Mouse (Mus musculus) lung, postnatal 14 days (tissue): Measurements from ENCODE around the gene Vamp9.

Experiments
- DNase-seq: peaks from one replicate; pipeline ENCODE4 v3.0.0; 2021

The Vamp9 gene

DNA sequence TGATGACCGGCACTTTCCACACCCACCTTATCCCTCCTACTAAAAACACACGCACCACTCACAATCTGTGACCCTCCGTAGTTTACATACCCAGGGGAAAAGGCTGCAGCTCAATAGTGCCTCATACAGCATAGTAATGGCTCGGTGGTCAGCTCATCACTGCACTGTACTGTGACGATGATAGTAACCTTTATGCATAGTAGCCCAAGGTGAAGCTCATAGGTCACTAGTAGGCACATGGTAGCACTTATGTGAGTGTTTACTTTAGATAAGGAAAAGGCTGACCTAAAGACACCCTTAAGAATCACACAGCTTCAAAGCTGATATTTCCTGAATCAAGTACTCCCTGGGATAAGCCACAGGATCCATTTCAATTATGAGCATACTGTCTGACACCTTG is 46.5 kb downstream of the Vamp9 start:
- DNase-seq = no peak

DNA sequence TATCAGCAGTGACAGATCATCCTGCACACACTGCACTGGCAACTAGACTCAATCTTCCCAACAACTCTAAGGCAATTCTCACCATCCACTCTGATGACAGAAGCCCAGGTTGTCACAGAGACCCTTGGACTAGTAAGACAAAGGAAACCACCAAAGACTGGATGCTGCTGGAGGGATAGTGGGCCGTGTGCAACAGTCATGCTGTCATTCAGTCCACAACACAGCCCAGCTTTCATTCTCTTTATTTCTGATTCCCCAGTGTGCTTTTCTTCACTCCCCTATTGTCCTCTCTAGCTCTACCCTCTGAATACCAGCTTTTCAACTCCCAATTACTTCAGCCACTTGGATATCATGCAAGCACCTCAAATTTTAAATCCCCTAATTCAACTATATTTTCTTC is 47.8 kb downstream of the Vamp9 start:
- no peak for DNase-seq

DNA sequence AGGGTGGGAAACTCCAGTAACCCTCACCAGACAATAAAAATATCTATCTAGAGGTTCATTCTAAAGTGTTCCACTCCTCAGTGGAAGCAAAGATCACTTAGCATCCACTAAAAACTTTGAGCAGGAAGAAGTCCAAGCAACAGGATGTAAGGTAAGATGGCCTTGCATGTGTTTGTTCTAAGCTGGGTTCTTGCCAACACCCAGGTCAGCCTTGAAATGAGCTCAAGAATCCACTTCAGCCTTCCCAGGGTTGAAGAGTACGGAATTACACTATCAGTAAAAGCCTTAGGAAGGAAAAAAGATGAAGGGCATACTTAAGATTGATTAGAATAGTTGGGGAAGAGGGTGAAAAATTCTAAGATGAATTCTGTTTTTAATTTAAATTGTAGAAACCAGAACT is 52.6 kb downstream of the Vamp9 start:
- no peak for DNase-seq

DNA sequence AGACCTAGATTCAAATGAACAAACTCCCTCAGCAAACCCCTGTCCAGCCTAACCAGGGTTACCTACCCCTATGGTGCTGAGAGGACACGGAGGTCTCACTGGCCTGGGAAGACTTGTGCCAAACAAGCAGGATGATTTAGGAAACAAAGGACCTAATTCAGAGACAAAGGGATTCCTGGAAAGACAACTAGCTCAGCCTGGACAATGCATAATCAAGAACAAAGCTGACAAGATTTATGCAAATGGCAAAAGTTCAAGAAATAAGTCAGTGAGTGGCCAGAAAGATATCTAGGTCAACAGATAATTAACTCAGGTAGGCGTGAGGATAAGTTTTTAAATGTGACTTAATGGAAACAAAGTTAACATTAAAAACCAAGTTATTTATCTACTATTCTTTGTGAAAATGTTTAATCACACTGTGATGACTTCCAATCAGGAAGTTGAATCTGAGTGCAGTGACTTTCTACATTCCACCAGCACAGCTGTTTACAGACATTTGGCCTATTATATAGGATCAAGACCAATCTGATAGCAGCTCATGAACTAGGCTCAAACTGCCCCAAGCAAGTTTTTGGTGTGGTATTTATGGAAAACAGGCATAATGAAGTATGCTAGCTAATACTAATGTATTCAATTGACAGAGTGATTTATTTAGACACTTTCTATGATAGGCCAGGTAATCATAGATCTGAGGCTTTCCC is 53.3 kb downstream of the Vamp9 start:
- no peak for DNase-seq

DNA sequence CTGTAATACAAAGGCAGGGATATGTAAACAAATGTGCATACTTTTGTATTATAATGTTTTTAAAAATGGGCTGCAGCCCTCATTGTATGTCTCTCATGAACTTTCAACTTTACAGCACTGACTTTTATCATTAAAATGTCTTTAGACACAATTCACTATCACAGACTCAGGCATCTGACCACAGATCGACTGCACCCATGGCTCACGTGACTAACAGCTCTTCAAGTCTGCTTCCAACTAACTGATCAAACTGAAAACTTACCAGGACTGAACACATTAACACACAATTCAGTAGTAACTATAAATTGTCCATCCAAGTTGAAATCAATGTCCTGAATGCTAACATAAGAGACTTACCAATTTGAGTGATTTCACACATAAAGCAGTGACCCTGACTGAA is 53.9 kb downstream of the Vamp9 start:
- no peak for DNase-seq

DNA sequence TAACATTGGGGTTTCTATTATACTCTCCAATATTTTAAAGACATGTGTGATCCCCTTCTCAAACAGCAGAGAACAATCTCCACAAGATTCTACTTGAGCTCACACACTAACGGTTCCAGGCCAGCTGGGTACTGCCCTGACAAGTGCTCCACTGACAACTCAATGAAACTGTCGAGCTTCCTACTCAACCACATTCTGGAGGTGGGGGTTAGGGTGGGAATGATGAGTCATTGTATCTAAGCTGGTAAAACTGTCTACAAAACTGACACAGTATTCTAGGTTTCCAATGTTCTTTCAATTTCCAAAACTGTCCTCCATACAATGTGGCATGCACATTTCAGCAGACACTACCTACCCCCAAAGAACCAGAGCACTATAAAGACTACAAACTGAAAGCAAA is 67.9 kb downstream of the Vamp9 start:
- no peak for DNase-seq

DNA sequence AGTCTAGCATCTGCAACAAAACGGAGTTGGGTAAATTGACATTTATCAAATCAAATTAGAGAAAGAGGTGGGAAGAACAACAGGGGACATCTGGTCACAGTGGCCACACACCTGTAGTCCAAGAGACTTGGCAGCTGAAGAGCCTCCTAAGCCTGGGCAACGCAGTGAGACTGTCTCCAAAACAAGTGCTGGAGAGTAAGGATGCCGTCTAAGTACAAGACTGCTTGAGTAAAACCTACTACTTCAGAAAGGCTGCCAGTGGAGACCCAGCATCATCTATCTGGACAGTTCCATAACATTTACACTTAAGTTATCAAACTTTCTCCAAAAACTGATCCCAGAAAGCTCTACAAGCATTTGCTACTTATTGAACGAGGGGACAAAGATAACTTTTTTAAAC is 69.0 kb downstream of the Vamp9 start:
- DNase-seq = no peak

DNA sequence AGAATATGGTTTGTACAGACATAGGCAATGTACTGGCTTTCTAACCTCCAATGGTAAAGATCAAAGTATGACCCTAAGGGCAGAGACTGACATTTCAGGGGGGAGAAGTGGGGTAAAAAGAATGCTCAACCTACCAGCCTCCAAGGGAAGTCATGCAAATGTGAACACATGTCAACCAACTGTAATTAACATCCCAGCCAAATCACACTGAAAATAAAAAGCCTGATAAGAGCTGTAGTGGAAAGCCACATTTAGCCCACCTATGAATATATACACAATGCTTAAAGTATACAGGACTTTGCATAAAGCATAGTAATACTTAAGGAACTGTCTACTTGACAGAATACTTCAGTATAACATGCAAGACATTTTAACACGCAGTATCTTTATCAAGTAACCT is 69.7 kb downstream of the Vamp9 start:
- DNase-seq = no peak

DNA sequence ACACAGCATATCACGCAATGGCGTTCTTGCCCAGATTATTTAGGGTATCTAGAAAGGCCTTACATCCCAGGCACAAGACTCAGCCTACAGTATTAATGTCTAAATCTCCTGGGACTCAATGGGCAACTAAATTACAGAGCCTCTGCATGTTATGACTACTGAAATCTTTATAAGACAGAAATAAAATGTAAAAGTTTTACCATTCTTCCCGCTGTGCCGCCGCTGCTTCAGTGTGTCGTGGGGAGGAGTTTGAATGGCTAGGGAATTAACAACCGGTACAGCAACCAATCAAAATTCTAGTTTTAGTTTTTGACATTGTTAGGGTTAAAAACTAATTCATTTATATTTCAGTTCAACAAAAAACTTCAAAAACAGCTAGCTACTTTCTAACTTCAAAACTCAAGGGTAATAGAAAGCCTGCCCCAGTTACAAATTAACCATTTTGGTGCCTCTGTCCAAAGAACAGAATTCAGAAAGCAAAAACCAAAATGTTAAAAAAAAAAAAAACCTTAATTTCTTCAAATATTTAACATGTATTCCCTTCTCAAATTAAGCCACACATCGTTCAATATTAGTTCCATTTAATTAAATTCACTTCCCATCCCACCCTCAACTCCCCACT is 70.4 kb downstream of the Vamp9 start:
- DNase-seq = no peak

DNA sequence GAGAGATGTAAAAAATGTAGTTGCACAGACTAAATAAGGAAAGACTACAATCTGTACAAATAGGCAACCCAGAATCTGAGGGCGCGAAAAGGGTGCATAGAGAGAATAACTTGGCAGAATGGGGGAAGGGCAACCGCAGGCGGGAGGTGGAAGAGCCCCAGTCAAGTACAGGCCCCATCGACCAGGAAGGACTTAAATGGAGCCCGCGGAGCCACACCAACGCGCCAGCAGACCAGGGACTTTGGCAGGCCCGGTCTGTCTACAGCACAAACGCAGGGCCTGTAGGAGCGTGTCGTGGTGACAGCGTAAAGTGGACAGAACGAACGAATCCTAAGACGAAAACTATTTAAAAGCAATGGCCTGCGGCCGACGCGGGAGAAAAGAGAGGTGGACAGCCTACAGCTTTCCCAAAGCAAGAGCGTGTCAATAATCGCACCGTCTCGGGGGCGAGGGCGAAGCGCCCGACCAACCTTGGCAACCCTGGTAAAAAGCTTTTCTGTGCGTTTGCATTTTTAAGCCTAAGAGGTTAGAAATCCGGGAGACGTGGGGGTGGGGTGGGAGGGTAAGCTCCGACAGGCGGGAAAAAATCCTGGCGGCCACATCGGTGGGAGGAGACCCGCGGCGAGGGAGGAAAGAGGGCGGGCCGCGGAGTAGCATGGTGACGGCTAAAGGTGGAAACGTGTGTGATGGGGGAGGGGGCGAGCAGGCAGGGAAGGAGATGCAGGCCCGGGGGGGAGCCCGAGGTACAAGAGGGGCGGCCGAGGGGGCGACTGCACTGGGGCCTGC is 71.7 kb downstream of the Vamp9 start:
- peak; percentile 81 for DNase-seq

DNA sequence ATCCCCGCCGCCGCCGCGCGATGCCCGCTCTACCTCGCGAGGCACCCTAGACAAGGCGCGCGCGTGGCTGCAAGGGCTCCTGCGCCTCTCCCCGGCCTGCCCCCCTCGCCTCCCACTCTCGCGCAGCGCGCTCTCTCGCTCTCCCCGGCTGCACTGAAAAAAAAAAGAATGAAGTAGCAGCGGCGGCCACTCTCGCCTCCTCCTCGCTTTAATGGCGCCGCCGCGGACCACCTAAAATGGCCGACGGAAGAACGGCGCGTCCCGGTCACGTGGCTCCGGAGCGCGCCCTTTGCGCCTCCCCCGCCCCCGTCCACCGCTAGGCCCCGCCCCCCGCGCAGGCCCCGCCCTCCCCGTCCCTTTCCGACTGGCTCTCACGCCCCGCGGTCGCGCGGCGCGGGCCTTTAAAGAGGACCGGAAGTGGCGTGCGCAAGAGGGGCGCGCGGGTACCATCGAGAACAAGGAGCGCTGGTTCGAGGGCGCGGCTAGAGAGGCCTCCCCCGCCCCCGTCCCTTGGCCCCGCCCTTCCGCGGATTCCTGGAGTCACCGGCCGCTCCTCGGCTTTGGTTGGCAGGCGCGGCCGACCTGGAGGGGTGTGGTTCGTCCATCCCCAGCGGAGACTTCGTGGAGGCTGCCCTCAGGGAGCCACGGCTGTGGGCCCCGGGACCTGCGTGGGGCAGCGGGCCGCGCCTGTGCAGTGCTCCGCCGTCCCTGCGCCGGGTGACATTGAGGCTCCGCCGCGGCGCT is 72.8 kb downstream of the Vamp9 start, which contains the start of the genes Hnrnpd and 4930524J08Rik:
Hnrnpd (minus strand) TSS at position 240 of the 744 bp plus-strand sequence.
4930524J08Rik (plus strand) TSS at position 363 of the 744 bp plus-strand sequence.
- peak; percentile 94 for DNase-seq

DNA sequence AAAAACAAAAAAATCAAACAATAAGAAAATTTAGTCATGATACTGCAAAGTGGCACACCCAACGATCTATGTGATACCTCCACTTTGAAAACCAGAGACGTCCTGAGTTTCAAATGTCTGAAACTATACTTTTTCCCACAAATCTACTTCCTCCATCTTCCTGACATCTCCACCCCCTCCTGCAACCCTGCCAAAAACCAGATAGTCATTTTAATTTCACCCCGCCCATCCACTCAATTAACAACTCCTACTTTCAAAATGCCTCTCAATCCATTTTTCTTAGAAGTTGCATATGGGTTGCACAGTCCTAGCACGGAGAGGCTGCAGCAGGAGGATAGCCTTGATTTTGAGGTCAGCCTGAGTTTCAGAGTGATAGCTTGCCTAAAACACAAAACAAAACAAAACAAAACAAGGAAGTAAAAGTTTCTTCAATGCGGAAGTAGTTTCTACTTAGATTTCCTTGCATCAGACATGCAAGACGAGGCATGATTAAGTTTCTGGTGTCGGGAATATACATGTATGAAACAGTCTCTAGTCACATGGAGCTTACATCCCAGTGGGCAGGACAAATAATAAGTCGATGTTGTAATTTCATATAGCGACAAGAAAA is 77.5 kb downstream of the Vamp9 start:
- DNase-seq = no peak

DNA sequence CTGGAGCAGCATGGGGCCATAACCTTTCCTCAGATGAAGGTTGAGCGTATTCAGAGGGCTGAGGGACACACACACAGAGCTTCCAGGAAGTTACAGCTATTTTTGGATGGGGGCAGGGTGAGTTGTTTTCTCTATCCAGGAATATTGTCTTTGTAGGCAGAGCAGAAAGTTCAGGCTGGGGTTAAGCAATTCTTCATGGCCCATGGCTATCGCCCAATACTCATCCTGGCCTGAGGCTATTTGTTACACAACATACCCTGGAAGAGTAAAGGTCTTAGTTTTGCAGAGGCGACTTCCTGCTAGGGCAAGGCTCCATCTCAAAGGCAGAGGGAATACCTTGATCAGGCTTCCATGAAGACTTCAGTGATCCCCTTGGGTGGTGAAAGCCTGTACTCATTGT is 88.1 kb downstream of the Vamp9 start:
- DNase-seq = no peak

DNA sequence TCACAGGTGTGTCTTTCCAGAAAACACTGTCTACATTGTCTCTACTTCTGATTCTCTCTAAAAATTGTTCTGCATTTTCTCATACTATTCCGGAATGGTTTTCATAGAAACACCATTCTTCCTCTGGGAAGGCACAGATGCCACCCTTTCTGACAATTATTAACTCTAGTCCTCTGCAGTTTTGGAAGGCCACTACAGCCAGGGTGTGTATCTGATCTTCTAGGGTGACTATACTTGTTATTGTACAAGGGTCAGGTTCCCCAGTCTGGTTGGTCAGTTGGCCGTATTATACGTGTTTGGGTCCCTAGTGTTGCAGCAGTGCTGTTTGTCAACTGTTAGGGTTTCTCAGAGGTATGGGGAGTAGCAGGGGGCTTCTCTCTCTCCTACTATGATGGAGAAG is 88.6 kb downstream of the Vamp9 start:
- DNase-seq = no peak

DNA sequence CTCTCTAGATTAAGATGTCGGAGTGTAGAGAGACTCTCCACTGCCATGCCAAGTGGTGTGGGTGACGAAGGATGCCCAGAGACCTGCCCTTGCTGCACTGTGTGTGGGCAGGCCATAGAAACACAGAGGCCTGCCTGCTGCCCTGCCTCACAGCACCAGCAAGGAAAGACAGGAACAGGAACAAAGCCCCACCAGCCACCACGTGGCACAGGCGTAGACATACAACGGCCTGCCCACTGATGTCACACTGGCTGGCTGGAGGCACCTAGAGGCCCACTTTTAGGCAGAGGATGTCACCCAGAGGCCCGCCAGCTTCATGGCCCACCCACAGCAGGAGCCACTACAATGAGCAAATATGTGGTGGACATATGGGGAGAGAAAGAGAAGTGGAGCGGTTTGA is 94.0 kb downstream of the Vamp9 start:
- no peak for DNase-seq

DNA sequence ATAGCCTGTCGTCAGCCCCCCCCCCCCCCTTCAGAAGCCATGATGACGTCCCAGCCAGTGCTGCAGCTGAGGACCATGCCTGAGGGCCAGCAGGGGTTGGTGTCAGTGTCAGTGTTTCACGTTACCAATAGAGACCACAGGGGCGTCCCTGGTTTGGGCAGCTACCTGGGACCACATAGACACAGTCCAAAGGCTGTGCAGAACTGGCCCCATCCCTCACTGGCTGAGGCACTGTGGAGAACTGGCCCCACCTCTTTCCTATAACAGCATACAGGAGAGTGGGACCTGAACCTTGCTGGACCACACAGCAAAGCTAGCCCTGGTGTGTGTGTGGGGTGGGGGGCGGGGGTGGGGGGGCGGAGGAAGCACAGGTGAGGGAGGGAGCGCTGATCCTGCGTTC is 94.4 kb downstream of the Vamp9 start:
- no peak for DNase-seq
